Mouse (Mus musculus): ENCODE data around the gene Vwa8.

GRCm38 (mm10) chr14:78878402-78879045 is 29.7 kb downstream of the Vwa8 start:
- TF ChIP-seq CTCF (IDR thresholded peaks at IDR 0.05; ENCODE audit: low read depth, low read length) (no peak), GATA1 (IDR thresholded peaks at IDR 0.05; ENCODE audit: borderline replicate concordance, low read length) (no peak)
